Mouse (Mus musculus) macrophage (primary cell): ENCODE measurements around the gene Abcc5. TPM values are rescaled to one million over a fixed set of nuclear protein-coding genes. Genes with fewer than 3 reads are reported as not detected.
"Not testable (repeated sequence)": the region's sequence is repeated elsewhere in the genome, so short reads cannot be mapped to it uniquely, and the experiment has no call there.

Source experiments
- H3K27ac ChIP-seq: fragments of 350-480 bp; formaldehyde crosslinking; 2 replicates; pipeline ENCODE4 v1.9.0; 2021
- H3K36me3 ChIP-seq: fragments of 350-480 bp; formaldehyde crosslinking; 2 replicates; pipeline ENCODE4 v1.9.0; 2021; ENCODE audit errors: inconsistent target
- H3K4me3 ChIP-seq: fragments of 350-480 bp; formaldehyde crosslinking; 2 replicates; pipeline ENCODE4 v1.9.0; 2021; ENCODE audit errors: inconsistent target
- H3K79me2 ChIP-seq: fragments of 350-480 bp; formaldehyde crosslinking; 2 replicates; pipeline ENCODE4 v1.9.0; 2021; ENCODE audit errors: inconsistent target
- WGBS: methylation state at CpG from one replicate; pipeline ENCODE4 v1.1.7; 2026; ENCODE audit warnings: inconsistent platforms; ENCODE audit not compliant: missing documents; 5-methylcytosine and 5-hydroxymethylcytosine counted together
- polyA plus RNA-seq: library from polyadenylated mRNA; stranded (reverse); fragments of 250-400 nt; gene quantifications from 3 replicates; pipeline ENCODE4 v1.2.4, GENCODE M21; 2018; ENCODE audit warnings: inconsistent platforms

Abcc5 gene
- polyA plus RNA-seq, 1 experiment from 2014 or later = 40.1 TPM

DNA sequence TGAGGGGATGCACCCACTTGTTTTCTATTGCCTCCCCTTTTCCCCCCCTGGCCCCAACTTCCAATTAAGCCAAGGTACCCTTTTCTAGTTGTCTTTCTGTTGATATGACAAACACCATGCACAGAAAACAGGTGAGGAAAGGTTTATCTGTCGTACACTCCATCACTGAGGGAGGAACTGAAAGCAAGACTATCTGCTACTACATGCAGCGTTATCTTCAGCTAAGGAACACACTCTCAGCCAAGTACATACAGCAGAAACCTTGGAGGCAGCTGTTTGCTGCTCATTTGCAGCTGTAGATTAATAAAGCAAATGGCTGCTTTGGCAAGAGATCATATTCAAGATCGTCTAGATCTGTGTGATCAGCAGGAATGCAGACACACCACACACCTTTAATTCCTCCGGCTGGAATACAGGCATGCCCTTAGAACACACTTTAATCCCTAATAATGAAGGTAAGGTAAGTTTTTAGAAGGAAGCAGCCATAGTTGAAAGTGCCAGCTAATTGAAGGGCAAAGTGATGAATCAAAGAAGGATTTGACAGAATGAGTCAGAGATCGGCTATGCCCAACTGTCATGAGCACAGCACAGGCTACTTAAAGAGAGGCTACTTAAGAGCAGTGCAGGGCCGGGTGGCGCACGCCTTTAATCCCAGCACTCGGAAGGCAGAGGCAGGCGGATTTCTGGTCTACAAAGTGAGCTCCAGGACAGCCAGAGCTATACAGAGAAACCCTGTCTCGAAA, 12.7 kb upstream of the Abcc5 start:
- Histone ChIP-seq H3K27ac (no peak overlapping the region), H3K36me3 (no peaks in the 10 kb centered on the region), H3K4me3 (no peak overlapping the region), H3K79me2 (no peaks in the 10 kb centered on the region)
- WGBS = 90% methylated on average over 10 of the region's 11 CpGs

DNA sequence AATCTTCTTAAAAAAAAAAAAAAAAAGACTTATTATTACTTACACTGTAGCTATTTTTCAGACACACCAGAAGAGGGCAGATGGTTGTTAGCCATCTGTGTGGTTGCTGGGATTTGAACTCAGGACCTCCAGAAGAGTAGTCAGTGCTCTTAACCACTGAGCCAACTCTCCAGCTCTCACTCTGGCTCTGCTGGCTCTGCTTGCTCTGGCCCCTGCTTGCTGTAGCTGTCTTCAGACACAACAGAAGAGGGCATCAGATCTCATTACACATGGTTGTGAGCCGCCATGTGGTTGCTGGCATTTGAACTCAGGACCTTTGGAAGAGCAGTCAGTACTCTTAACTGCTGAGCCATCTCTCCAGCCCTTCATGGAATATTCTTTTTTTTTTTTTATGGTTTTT, 11.9 kb upstream of the Abcc5 start:
- H3K4me3 ChIP-seq, H3K79me2 ChIP-seq, H3K36me3 ChIP-seq, H3K27ac ChIP-seq: not testable (repeated sequence)
- 86% methylated on average over 1 of the region's 1 CpGs for WGBS

GRCm38 (mm10) chr16:20436281-20436680, 10.1 kb upstream of the Abcc5 start:
- H3K36me3 ChIP-seq = no peaks in the 10 kb centered on the region
- H3K79me2 ChIP-seq = no peaks in the 10 kb centered on the region
- no peak overlapping the region for H3K27ac ChIP-seq
- no peak overlapping the region for H3K4me3 ChIP-seq
- 90% methylated on average over 3 of the region's 3 CpGs for WGBS

DNA sequence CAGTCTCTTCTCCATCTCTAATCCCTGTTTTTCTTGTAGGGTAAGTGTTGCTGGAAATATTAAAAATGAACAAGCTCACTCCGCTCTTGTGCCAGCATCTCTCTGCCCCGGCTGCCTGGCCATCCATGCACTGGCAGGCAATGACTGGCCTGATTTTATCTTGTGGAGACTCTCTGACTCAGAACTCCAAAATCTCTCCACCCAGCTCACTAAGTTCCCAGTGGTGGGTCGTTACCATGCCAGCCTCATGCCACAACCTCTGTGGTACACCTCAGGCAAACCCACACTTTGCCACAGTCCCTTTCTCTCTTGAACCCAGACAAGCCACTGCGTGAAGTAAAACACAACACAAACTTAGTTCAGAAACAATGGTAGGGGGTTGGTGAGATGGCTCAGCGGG, 3.1 kb upstream of the Abcc5 start:
- Histone ChIP-seq H3K79me2 (peaks cover 14% of the 10 kb centered on the region), H3K27ac (no peak overlapping the region), H3K36me3 (no peaks in the 10 kb centered on the region), H3K4me3 (no peak overlapping the region)
- 84% methylated on average over 5 of the region's 5 CpGs for WGBS

GRCm38 (mm10) chr16:20427566-20427965, 1.4 kb upstream of the Abcc5 start:
- Histone ChIP-seq H3K4me3 (no peak overlapping the region), H3K36me3 (no peaks in the 10 kb centered on the region), H3K79me2 (peaks cover 30% of the 10 kb centered on the region), H3K27ac (no peak overlapping the region)
- WGBS = 83% methylated on average over 4 of the region's 4 CpGs

DNA sequence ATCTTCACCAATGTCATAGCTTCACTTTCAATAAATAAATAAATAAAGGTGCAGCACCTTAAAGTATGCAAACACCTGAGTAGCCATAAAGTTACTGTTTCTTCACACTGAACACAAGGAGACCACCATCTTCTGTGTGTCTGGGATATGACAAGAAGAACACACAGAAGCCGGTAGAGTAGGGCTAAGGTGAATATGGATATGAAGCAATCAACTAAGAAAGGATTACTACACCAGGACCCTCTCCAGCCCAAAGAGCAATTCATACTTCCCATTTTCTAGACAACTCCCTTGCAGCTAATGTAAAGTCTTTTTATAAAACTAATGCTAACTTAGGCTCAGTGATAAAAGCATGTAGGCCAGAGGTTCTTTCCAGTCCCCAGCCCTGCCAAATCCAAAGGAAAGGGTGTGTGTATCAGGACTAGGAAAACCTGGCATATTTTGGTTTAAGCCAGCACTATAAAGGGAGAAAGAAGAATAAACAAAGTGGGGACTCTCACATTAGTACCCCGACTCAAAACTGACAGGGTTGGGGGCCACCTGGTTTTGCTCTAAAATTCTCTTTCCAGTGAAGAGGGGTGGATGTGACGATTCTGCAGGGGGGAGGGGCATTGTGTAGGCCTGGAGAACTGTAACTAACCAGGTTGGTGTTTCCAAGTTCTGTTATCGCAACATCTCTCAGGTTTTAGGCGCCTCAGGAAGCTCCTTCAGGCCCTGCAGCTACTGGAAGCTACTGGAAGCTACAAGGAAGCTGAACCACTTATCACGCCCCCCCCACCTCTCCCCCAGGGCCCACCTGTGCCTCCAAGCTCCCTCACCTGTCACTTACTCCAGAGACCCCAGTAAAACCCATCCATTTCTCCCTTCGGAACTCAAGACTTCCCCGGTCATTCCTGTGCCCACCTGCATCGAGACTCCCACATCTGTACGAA, 1.2 kb downstream of the Abcc5 start:
- peak overlapping the region; percentile 70 for H3K4me3 ChIP-seq
- H3K36me3 ChIP-seq = peaks cover 24% of the 10 kb centered on the region
- H3K79me2 ChIP-seq = peaks cover 56% of the 10 kb centered on the region
- WGBS = 54% methylated on average over 10 of the region's 10 CpGs
- peak overlapping the region; percentile 76 for H3K27ac ChIP-seq

DNA sequence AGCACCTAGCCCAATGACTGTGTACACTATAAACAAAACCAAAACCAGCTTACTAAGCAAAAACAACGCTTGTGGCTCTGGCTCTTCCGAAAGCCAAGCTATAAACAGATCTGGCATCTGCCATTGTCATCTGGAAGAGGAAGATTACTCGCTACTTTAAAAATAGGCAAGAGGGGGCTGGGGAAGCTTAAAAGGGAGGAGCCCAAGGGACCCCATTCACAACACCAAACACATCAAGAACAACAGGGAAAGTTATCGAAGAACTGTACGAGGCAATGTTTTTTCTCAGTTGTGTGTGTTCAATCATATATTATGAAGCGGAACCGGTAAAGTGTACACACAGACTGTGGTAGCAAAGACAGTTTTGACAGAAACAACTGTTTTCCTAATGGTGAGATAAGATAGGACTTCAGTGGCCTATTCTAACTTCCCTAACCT, 1.9 kb downstream of the Abcc5 start:
- Histone ChIP-seq H3K79me2 (peaks cover 64% of the 10 kb centered on the region), H3K4me3 (peak overlapping the region; percentile 70), H3K36me3 (peaks cover 28% of the 10 kb centered on the region), H3K27ac (peak overlapping the region; percentile 76)
- WGBS = 57% methylated on average over 7 of the region's 7 CpGs

GRCm38 (mm10) chr16:20422938-20423730, 3.1 kb downstream of the Abcc5 start:
- Histone ChIP-seq H3K36me3 (peaks cover 32% of the 10 kb centered on the region), H3K4me3 (no peak overlapping the region), H3K27ac (no peak overlapping the region), H3K79me2 (peaks cover 75% of the 10 kb centered on the region)
- WGBS = 98% methylated on average over 6 of the region's 6 CpGs

DNA sequence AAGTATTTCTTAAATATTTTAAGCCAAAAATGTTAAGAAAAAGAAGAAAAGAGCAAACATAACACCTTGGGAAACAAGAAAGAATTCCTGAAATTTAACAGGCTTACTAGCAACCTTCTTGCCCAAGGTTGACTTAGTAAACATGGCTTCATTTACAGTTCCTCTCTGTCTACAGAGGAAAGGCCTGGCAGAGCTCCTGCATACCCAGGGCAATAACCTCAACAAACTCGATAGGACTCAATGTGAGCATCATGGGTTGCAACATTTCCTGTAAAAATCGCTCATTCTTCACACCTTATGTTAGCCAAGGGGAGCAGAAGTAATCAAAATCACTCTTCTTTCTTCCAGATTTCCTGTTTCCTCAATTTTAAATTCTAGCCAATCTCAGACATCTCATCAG, 8.1 kb downstream of the Abcc5 start:
- Histone ChIP-seq H3K36me3 (peaks cover 55% of the 10 kb centered on the region), H3K79me2 (peaks cover 99% of the 10 kb centered on the region), H3K27ac (no peak overlapping the region), H3K4me3 (no peak overlapping the region)
- 17% methylated on average over 2 of the region's 2 CpGs for WGBS

DNA sequence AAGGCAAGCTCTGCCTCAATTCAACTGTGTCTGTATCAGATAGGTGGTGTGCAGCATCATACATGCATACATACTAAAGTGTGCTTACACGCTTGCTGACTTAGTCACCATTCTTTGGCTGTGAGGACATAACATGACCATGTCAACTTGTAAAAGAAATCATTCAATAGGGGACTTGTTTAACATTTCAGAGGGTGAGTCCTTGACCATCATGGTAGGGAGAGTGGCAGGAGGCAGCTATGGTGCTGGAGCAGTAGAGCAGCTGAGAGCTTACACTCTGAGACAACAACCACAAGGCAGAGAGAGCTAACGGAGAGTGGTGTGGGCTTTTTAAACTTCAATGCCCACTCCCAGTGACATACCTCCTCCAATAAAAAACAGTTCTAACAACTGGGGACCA, 9.9 kb downstream of the Abcc5 start:
- H3K79me2 ChIP-seq = peaks cover 99% of the 10 kb centered on the region
- H3K4me3 ChIP-seq = no peak overlapping the region
- H3K27ac ChIP-seq = no peak overlapping the region
- H3K36me3 ChIP-seq = peaks cover 49% of the 10 kb centered on the region
- 100% methylated on average over 2 of the region's 2 CpGs for WGBS

DNA sequence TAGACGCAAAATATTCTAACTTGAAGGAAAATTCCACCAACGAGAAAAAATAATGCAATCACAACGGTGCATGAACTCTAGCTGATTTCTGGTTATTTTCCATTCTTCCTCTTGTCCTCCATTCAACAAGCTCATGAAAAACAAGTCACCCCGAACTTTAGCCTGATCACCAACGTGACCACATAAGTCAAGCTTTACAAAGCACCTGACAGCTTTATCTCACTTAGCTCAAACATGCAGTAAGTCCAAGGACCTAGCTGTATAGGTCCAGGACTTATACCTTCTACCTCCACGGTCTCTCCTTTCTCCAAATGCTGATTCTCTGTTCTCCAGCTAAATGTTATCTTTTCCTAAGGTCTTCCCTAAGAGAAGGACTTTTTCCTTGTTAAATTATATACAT, 10.4 kb downstream of the Abcc5 start:
- Histone ChIP-seq H3K27ac (no peak overlapping the region), H3K36me3 (peaks cover 49% of the 10 kb centered on the region), H3K79me2 (peaks cover 99% of the 10 kb centered on the region), H3K4me3 (no peak overlapping the region)
- 94% methylated on average over 6 of the region's 6 CpGs for WGBS

GRCm38 (mm10) chr16:20415211-20415610, 11.0 kb downstream of the Abcc5 start:
- Histone ChIP-seq H3K4me3 (no peak overlapping the region), H3K36me3 (peaks cover 46% of the 10 kb centered on the region), H3K27ac (no peak overlapping the region), H3K79me2 (peaks cover 99% of the 10 kb centered on the region)
- WGBS = 91% methylated on average over 2 of the region's 2 CpGs

- H3K4me3 ChIP-seq = no peak overlapping the region
These were observed 12.3 kb downstream of the Abcc5 start for GRCm38 (mm10) chr16:20413870-20414331.

GRCm38 (mm10) chr16:20411958-20412570, 14.1 kb downstream of the Abcc5 start:
- Histone ChIP-seq H3K36me3 (peaks cover 26% of the 10 kb centered on the region; the same call in 1 of the 2 replicates), H3K79me2 (peaks cover 99% of the 10 kb centered on the region), H3K4me3 (no peak overlapping the region), H3K27ac (no peak overlapping the region)
- WGBS = 91% methylated on average over 8 of the region's 8 CpGs

More at GRCm38 (mm10) chr16:20413870-20414331, 12.3 kb downstream of the Abcc5 start:
- Histone ChIP-seq H3K27ac (no peak overlapping the region), H3K79me2 (peaks cover 99% of the 10 kb centered on the region), H3K36me3 (peaks cover 36% of the 10 kb centered on the region; the same call in 1 of the 2 replicates)
- WGBS = 86% methylated on average over 2 of the region's 2 CpGs
